Mouse (Mus musculus): Measurements from ENCODE around the gene Plod3. TPM values are rescaled to one million over a fixed set of nuclear protein-coding genes. Genes with fewer than 3 reads are reported as not detected.

Gene Plod3
- total and polyA plus RNA-seq, 3 experiments, result 56.0 to 62.8 TPM; not detected in 1

DNA sequence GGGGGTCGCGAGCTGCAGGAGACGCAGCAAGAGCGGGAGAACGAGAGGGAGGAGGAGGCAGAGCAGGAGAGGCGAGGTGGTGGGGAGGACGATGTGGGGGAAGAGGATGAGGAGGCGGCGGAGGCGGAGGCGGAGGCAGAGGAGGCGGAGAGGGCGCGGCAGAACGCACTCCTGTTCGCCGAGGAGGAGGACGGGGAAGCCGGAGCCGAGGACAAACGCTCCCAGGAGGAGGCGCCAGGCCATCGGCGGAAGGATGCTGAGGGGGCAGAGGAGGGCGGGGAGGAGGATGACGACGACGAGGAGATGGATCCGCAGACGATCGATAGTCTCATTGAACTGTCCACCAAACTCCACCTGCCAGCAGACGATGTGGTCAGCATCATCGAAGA lies 45.2 kb downstream of the Plod3 start:
- H3K4me3 ChIP-seq (ENCODE audit: control insufficient read depth in 1 of 2, insufficient read depth in 1 of 2, low read depth in 2 of 2, low read length in 2 of 2), result peak overlapping the region; percentile 70
- H3K79me2 ChIP-seq (ENCODE audit: control insufficient read depth, insufficient read depth, low read length, poor library complexity), result no peaks in the 10 kb centered on the region; the same call in 1 of the 2 replicates
- peak overlapping the region; percentile 65; the same call in 1 of the 2 replicates for H3K27ac ChIP-seq (ENCODE audit: control insufficient read depth, low read depth, low read length)
- TF ChIP-seq CHD2 (IDR thresholded peaks at IDR 0.05; ENCODE audit: low read length), result no peak
- TF ChIP-seq BHLHE40 (IDR thresholded peaks at IDR 0.05; ENCODE audit: borderline replicate concordance, low read depth, low read length), result 0 out of 2 replicates have a peak, but pooled peaks have one; percentile 16
- peak in 2 of 3 experiments; percentile 8 to 32; a peak in 3 of 6 replicates for TF ChIP-seq CTCF (IDR thresholded peaks at IDR 0.05 in 2 of 3, conservative IDR thresholded peaks at IDR 0.05 in 1 of 3; ENCODE audit: control insufficient read depth in 1 of 3, insufficient read depth in 1 of 3, low read depth in 2 of 3, low read length in 3 of 3, poor library complexity in 1 of 3, severe bottlenecking in 1 of 3)
- H3K27me3 ChIP-seq (ENCODE audit: control insufficient read depth in 1 of 2, insufficient read depth in 2 of 2, low read length in 2 of 2), result no peaks in the 10 kb centered on the region
- peaks cover 3 to 5% of the 10 kb centered on the region in 2 experiments; a peak in 2 of 4 replicates for H3K4me1 ChIP-seq (ENCODE audit: control insufficient read depth in 1 of 2, insufficient read depth in 2 of 2, low read length in 2 of 2)
- peak overlapping the region; percentile 76 for H3K9ac ChIP-seq (ENCODE audit: control insufficient read depth, low read depth, low read length, poor library complexity, severe bottlenecking)
- H3K36me3 ChIP-seq (ENCODE audit: control insufficient read depth in 1 of 2, insufficient read depth in 2 of 2, low read length in 2 of 2), result peaks cover 0 to 2% of the 10 kb centered on the region in 2 experiments; a peak in 2 of 4 replicates
- H3K9me3 ChIP-seq (replicated peaks; ENCODE audit: insufficient read depth, low read length), result no peaks in the 10 kb centered on the region
- peak; percentile 74 for DNase-seq (ENCODE audit: low read depth, low spot score)

DNA sequence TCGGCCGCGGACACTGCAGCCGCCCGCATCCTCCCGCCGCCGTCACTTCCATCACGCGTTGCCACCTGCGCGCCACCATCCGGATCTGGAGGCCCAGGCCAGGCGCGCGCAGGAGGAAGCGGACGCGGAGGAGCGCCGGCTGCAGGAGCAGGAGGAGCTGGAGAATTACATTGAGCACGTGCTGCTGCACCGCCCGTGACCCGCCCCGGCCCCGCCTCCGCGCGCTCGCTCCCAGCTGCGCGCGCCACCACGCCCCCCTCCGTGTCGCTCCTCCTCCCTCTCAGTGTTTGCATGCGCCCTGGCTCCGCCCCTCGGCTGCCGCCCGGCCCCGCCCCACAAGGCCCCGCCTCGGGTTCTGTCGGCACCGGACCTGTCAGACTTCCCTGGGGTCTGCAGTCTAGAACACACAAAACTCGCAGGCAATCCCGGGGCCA lies 45.8 kb downstream of the Plod3 start:
- Histone ChIP-seq H3K27ac (ENCODE audit: control insufficient read depth, low read depth, low read length) (peak overlapping the region; percentile 65), H3K9ac (ENCODE audit: control insufficient read depth, low read depth, low read length, poor library complexity, severe bottlenecking) (peak overlapping the region; percentile 76), H3K36me3 (ENCODE audit: control insufficient read depth in 1 of 2, insufficient read depth in 2 of 2, low read length in 2 of 2) (peaks cover 0 to 2% of the 10 kb centered on the region in 2 experiments; a peak in 3 of 4 replicates), H3K27me3 (ENCODE audit: control insufficient read depth in 1 of 2, insufficient read depth in 2 of 2, low read length in 2 of 2) (no peaks in the 10 kb centered on the region), H3K4me1 (ENCODE audit: control insufficient read depth in 1 of 2, insufficient read depth in 2 of 2, low read length in 2 of 2) (peaks cover 3 to 5% of the 10 kb centered on the region in 2 experiments; a peak in 2 of 4 replicates), H3K9me3 (replicated peaks; ENCODE audit: insufficient read depth, low read length) (no peaks in the 10 kb centered on the region), H3K4me3 (ENCODE audit: control insufficient read depth in 1 of 2, insufficient read depth in 1 of 2, low read depth in 2 of 2, low read length in 2 of 2) (peak overlapping the region; percentile 75 to 76), H3K79me2 (ENCODE audit: control insufficient read depth, insufficient read depth, low read length, poor library complexity) (no peaks in the 10 kb centered on the region; the same call in 1 of the 2 replicates)
- peak; percentile 96 for DNase-seq (ENCODE audit: low read depth, low spot score)
- TF ChIP-seq USF2 (IDR thresholded peaks at IDR 0.05; ENCODE audit: borderline replicate concordance in 1 of 2, insufficient read depth in 1 of 2, low read depth in 1 of 2, low read length in 2 of 2) (0 out of 4 replicates have a peak, but pooled peaks of 1 of the 2 experiments have one; percentile 48), CHD2 (IDR thresholded peaks at IDR 0.05; ENCODE audit: low read length) (no peak), POLR2AphosphoS5 (IDR thresholded peaks at IDR 0.05; ENCODE audit: borderline replicate concordance, low read depth, low read length) (no peak), CTCF (IDR thresholded peaks at IDR 0.05 in 2 of 3, conservative IDR thresholded peaks at IDR 0.05 in 1 of 3; ENCODE audit: control insufficient read depth in 1 of 3, insufficient read depth in 1 of 3, low read depth in 2 of 3, low read length in 3 of 3, poor library complexity in 1 of 3, severe bottlenecking in 1 of 3) (no peak), CHD1 (IDR thresholded peaks at IDR 0.05; ENCODE audit: low read depth, low read length) (no peak), POLR2AphosphoS2 (IDR thresholded peaks at IDR 0.05; ENCODE audit: low read length) (no peak), TAL1 (IDR thresholded peaks at IDR 0.05; ENCODE audit: low read length) (no peak), MAFK (IDR thresholded peaks at IDR 0.05; ENCODE audit: borderline replicate concordance, low read depth, low read length) (no peak), KAT2A (conservative IDR thresholded peaks at IDR 0.05; ENCODE audit: low read depth, low read length) (no peak), MAX (IDR thresholded peaks at IDR 0.05; ENCODE audit: low read length) (peak; percentile 96), MYB (IDR thresholded peaks at IDR 0.05; ENCODE audit: low read depth, low read length) (no peak), GABPA (IDR thresholded peaks at IDR 0.05; ENCODE audit: low read depth, low read length) (no peak), HCFC1 (IDR thresholded peaks at IDR 0.05; ENCODE audit: low read depth, low read length) (peak; percentile 24; the same call in 1 of the 2 replicates), MYC (IDR thresholded peaks at IDR 0.05; ENCODE audit: low read depth, low read length) (peak; percentile 74; the same call in 1 of the 2 replicates), USF1 (IDR thresholded peaks at IDR 0.05; ENCODE audit: low read depth, low read length) (peak; percentile 89), POLR2A (IDR thresholded peaks at IDR 0.05; ENCODE audit: control insufficient read depth in 1 of 2, insufficient read depth in 1 of 2, low read depth in 1 of 2, low read length in 2 of 2, poor library complexity in 1 of 2) (peak in 1 of 2 experiments; percentile 43; a peak in 1 of 4 replicates), ZMIZ1 (IDR thresholded peaks at IDR 0.05; ENCODE audit: low read depth, low read length) (no peak), GATA1 (IDR thresholded peaks at IDR 0.05; ENCODE audit: low read depth, low read length) (no peak), MEF2A (IDR thresholded peaks at IDR 0.05; ENCODE audit: extremely low read depth, insufficient replicate concordance, low read depth, low read length, poor library complexity, severe bottlenecking) (no peak), RAD21 (IDR thresholded peaks at IDR 0.05; ENCODE audit: low read depth, low read length) (no peak), TBP (IDR thresholded peaks at IDR 0.05; ENCODE audit: low read depth, low read length) (no peak), SMC3 (IDR thresholded peaks at IDR 0.05; ENCODE audit: low read depth, low read length) (no peak), E2F4 (IDR thresholded peaks at IDR 0.05; ENCODE audit: borderline replicate concordance, low read depth, low read length) (no peak), TCF12 (IDR thresholded peaks at IDR 0.05; ENCODE audit: low read depth, low read length) (0 out of 2 replicates have a peak, but pooled peaks have one; percentile 31), MAZ (IDR thresholded peaks at IDR 0.05; ENCODE audit: low read depth, low read length) (0 out of 2 replicates have a peak, but pooled peaks have one; percentile 25), ELF1 (IDR thresholded peaks at IDR 0.05; ENCODE audit: low read depth, low read length) (no peak), NELFE (IDR thresholded peaks at IDR 0.05; ENCODE audit: low read depth, low read length) (peak; percentile 34; the same call in 1 of the 2 replicates), MXI1 (IDR thresholded peaks at IDR 0.05; ENCODE audit: low read depth, low read length) (peak; percentile 98), EP300 (IDR thresholded peaks at IDR 0.05; ENCODE audit: low read depth in 1 of 2, low read length in 2 of 2) (0 out of 4 replicates have a peak, but pooled peaks of 1 of the 2 experiments have one; percentile 21)
